Mouse (Mus musculus): ENCODE measurements around the gene Cpd.

DNA sequence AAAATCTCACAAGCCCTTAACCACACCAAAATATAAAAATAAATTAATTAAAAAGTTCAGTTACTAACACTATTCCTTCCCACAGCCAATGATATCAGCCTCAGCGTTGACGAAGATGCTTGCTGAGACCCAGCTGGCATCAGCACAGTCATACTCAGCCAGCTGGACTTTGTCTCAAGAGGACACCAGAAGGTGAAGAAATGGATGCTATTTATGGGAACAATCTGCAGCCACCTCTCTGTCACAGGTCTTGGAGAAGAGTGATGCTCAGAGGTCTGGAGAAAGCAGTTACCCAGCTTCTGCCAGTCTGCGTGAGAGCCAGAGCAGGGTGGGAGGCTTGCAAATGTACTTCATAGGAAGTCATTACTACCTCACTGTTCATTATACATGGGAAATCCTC, 14.4 kb upstream of the Cpd start:
- TF ChIP-seq TCF12 (IDR thresholded peaks at IDR 0.05; ENCODE audit: insufficient read depth, poor library complexity, severe bottlenecking) = no peak
- no peak for TF ChIP-seq POLR2A (IDR thresholded peaks at IDR 0.05; ENCODE audit: insufficient read length, low read depth)
- TF ChIP-seq MAX (IDR thresholded peaks at IDR 0.05; ENCODE audit: low read depth) = no peak
- no peak for TF ChIP-seq MYOD1 (IDR thresholded peaks at IDR 0.05; ENCODE audit: control insufficient read depth in 1 of 3, insufficient read length in 2 of 3, low read depth in 2 of 3)
- no peak for TF ChIP-seq TCF3 (IDR thresholded peaks at IDR 0.05; ENCODE audit: insufficient read length, low read depth)
- TF ChIP-seq REST (IDR thresholded peaks at IDR 0.05; ENCODE audit: insufficient read depth, insufficient read length) = no peak
- no peak for TF ChIP-seq E2F4 (IDR thresholded peaks at IDR 0.05; ENCODE audit: insufficient read depth)
- no peak for TF ChIP-seq POLR2AphosphoS2 (IDR thresholded peaks at IDR 0.05; ENCODE audit: insufficient read length, low read depth)
- no peak for TF ChIP-seq USF1 (IDR thresholded peaks at IDR 0.05; ENCODE audit: low read depth)
- TF ChIP-seq MYOG (IDR thresholded peaks at IDR 0.05; ENCODE audit: control insufficient read depth in 1 of 3, insufficient read depth in 1 of 3, insufficient read length in 2 of 3, low read depth in 2 of 3) = no peak

All from myocyte (in vitro differentiated cells).